Mouse (Mus musculus) myocyte (in vitro differentiated cells): ENCODE measurements at regions not wholly inside any gene's neighbourhood (a gene's known extent, or its start where the extent isn't known, plus 50 kb on each side); places are given as distances from the start of the nearest gene placed in this dataset.

Source experiments
- H3K27me3 ChIP-seq: one replicate; pipeline ENCODE4 v1.6.1; 2011; ENCODE audit not compliant: control insufficient read depth, insufficient read depth, insufficient read length
- H3K36me3 ChIP-seq: one replicate; pipeline ENCODE4 v1.6.1; 2011; ENCODE audit not compliant: control insufficient read depth, insufficient read depth
- H3K4me2 ChIP-seq: one replicate; pipeline ENCODE4 v1.6.1; 2011; ENCODE audit warnings: low read depth, control low read depth
- H3K4me3 ChIP-seq: one replicate; pipeline ENCODE4 v1.5.1; 2011; ENCODE audit warnings: mild to moderate bottlenecking, control low read depth, moderate library complexity
- H3K79me2 ChIP-seq: one replicate; pipeline ENCODE4 v1.6.1; 2011; ENCODE audit not compliant: control insufficient read depth, insufficient read depth
- H3ac ChIP-seq: one replicate; pipeline ENCODE4 v1.6.1; 2011; ENCODE audit not compliant: control insufficient read depth, insufficient read length
- CEBPB ChIP-seq: IDR thresholded peaks from 2 replicates; pipeline ENCODE4 v1.6.1; 2011; ENCODE audit warnings: mild to moderate bottlenecking, moderate library complexity; ENCODE audit not compliant: poor library complexity, insufficient read depth, severe bottlenecking
- E2F4 ChIP-seq: IDR thresholded peaks from one replicate; pipeline ENCODE4 v1.6.1; 2011; ENCODE audit warnings: mild to moderate bottlenecking, control low read depth, moderate library complexity; ENCODE audit not compliant: insufficient read depth
- MAX ChIP-seq: IDR thresholded peaks from one replicate; pipeline ENCODE4 v1.6.1; 2011; ENCODE audit warnings: low read depth, mild to moderate bottlenecking, control low read depth
- MYOD1 ChIP-seq, 3 experiments: IDR thresholded peaks; one replicate each; pipeline ENCODE4 v1.6.1; 2011; ENCODE audit warnings: control low read depth in 2 of 3, low read depth in 2 of 3, mild to moderate bottlenecking in 2 of 3, moderate library complexity in 1 of 3; ENCODE audit not compliant: insufficient read length in 2 of 3, control insufficient read depth in 1 of 3
- MYOG ChIP-seq, 3 experiments: IDR thresholded peaks; one replicate each; pipeline ENCODE4 v1.6.1; 2011; ENCODE audit warnings: control low read depth in 2 of 3, low read depth in 2 of 3, mild to moderate bottlenecking in 2 of 3; ENCODE audit not compliant: insufficient read length in 2 of 3, control insufficient read depth in 1 of 3, insufficient read depth in 1 of 3
- POLR2A ChIP-seq: IDR thresholded peaks from one replicate; pipeline ENCODE4 v1.6.1; 2011; ENCODE audit warnings: low read depth, mild to moderate bottlenecking, control low read depth, moderate library complexity; ENCODE audit not compliant: insufficient read length
- POLR2AphosphoS2 ChIP-seq: IDR thresholded peaks from one replicate; pipeline ENCODE4 v1.6.1; 2011; ENCODE audit warnings: low read depth, control low read depth; ENCODE audit not compliant: insufficient read length
- REST ChIP-seq: IDR thresholded peaks from one replicate; pipeline ENCODE4 v1.6.1; 2011; ENCODE audit warnings: mild to moderate bottlenecking, control low read depth, moderate library complexity; ENCODE audit not compliant: insufficient read depth, insufficient read length
- SRF ChIP-seq: IDR thresholded peaks from one replicate; pipeline ENCODE4 v1.6.1; 2011; ENCODE audit warnings: low read depth; ENCODE audit not compliant: control insufficient read depth, insufficient read length
- TCF12 ChIP-seq: IDR thresholded peaks from one replicate; pipeline ENCODE4 v1.6.1; 2011; ENCODE audit warnings: mild to moderate bottlenecking, control low read depth; ENCODE audit not compliant: poor library complexity, insufficient read depth, severe bottlenecking
- TCF3 ChIP-seq: IDR thresholded peaks from one replicate; pipeline ENCODE4 v1.6.1; 2011; ENCODE audit warnings: low read depth, control low read depth; ENCODE audit not compliant: insufficient read length
- USF1 ChIP-seq: IDR thresholded peaks from one replicate; pipeline ENCODE4 v1.6.1; 2011; ENCODE audit warnings: low read depth, mild to moderate bottlenecking, control low read depth, moderate library complexity

DNA sequence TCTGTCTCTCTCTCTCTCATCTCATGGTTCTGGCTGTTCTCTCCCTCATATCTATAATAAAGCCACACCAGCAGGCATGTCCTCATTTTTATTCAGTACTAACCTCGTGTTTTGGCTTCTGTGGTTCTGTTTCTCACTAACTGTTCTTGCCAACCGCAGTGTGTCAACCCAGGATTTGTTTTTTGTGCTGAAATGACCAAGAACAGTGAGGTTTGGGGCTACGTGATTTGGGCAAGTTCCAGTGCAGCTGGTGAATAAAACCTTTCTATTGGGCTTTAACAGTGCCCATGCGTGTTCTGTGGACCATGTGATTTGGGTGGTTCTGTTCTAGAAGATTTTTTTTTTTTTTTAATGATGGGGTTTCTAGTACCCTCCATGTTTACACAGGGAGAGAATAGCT lies 93.0 kb upstream of the Fam174b start:
- Histone ChIP-seq H3K4me2 (peak overlapping the region; percentile 18), H3ac (no peak overlapping the region), H3K79me2 (no peaks in the 10 kb centered on the region), H3K36me3 (no peaks in the 10 kb centered on the region), H3K4me3 (no peak overlapping the region), H3K27me3 (no peaks in the 10 kb centered on the region)
- no peak for TF ChIP-seq MYOD1 (IDR thresholded peaks at IDR 0.05; ENCODE audit: control insufficient read depth in 1 of 3, insufficient read length in 2 of 3, low read depth in 2 of 3)
- TF ChIP-seq TCF12: no peak
- TF ChIP-seq E2F4: no peak
- TF ChIP-seq MYOG (IDR thresholded peaks at IDR 0.05; ENCODE audit: control insufficient read depth in 1 of 3, insufficient read depth in 1 of 3, insufficient read length in 2 of 3, low read depth in 2 of 3): no peak
- no peak for TF ChIP-seq SRF
- no peak for TF ChIP-seq REST
- no peak for TF ChIP-seq POLR2A
- TF ChIP-seq MAX: no peak
- no peak for TF ChIP-seq TCF3
- TF ChIP-seq POLR2AphosphoS2: no peak
- TF ChIP-seq USF1: no peak
- no peak for TF ChIP-seq CEBPB

GRCm38 (mm10) chr7:73646711-73647110 lies 93.4 kb upstream of the Fam174b start:
- Histone ChIP-seq H3K4me2 (no peak overlapping the region), H3K4me3 (no peak overlapping the region), H3K27me3 (no peaks in the 10 kb centered on the region), H3K79me2 (no peaks in the 10 kb centered on the region), H3K36me3 (no peaks in the 10 kb centered on the region), H3ac (no peak overlapping the region)
- TF ChIP-seq E2F4: no peak

DNA sequence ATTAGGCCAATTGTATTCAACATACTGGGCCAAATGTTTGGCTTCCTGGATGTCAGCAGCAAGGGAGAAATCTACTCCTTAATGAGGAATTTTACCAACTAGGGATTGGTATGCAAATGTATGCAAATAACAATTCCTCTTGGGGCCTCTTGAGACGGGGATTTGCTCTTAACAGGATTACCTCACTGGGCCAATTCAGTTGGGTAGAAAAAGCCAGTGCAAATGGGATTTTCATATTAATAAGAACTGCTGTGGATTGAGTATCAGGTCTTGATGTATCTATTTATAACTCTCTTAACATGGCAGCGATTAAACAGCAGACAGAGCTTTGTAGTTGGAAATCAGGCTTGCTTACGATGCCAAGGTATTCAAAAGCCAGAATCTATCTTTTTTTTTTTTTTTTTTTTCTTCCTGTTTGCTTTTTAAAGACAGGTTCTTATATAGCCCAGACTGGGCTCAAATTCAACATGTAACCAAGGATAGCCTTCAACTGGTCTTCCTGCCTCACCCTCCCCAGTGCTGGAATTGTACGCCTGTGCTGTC lies 95.7 kb upstream of the Fam174b start:
- H3K4me3 ChIP-seq: no peak overlapping the region
- H3ac ChIP-seq: no peak overlapping the region
- TF ChIP-seq MYOG (IDR thresholded peaks at IDR 0.05; ENCODE audit: control insufficient read depth in 1 of 3, insufficient read depth in 1 of 3, insufficient read length in 2 of 3, low read depth in 2 of 3) (no peak), POLR2A (no peak), POLR2AphosphoS2 (no peak)
- no peaks in the 10 kb centered on the region for H3K79me2 ChIP-seq
- H3K27me3 ChIP-seq: no peaks in the 10 kb centered on the region
- H3K36me3 ChIP-seq: no peaks in the 10 kb centered on the region
- no peak overlapping the region for H3K4me2 ChIP-seq

- no peaks in the 10 kb centered on the region for H3K36me3 ChIP-seq
- H3ac ChIP-seq: no peak overlapping the region
- H3K4me2 ChIP-seq: no peak overlapping the region
- no peaks in the 10 kb centered on the region for H3K27me3 ChIP-seq
- no peak for TF ChIP-seq POLR2A
- no peak overlapping the region for H3K4me3 ChIP-seq
- H3K79me2 ChIP-seq: no peaks in the 10 kb centered on the region
Observed at GRCm38 (mm10) chr7:73643993-73644335, 96.1 kb upstream of the Fam174b start.

DNA sequence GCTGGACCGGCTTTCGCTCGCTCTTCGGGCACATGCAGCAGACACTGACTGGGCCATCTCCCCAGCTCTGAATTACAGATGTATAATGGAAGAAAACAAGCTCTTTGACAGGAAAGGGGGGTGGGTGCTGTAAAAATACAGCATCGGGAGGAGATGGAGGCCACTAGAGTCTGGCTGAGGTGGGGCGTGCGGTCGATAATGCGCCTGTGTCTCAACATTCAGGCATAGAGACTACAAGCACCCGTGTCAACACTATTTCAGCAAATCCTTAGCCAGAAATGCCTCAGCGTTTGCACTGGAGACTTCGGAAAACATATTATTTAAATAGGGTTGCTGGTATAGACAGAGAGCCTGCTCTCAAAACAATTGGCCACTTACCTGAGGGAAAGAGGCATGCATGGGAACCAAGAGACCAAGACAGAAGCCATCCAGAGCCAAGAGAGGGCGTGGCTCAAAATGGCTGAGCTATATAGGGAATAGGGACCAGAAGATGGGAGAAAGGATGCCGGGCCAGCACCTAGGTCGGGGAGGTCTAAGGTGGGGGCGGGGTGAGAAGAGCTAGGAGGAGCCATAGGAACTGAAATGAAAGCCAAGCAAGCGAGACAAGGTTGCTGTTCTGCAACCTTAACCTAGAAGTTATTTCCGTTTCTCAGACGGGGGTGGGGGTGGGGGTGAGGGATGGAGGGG lies 96.7 kb upstream of the Fam174b start:
- no peak for TF ChIP-seq MAX
- TF ChIP-seq POLR2A: no peak
- no peak for TF ChIP-seq E2F4
- TF ChIP-seq TCF12: no peak
- TF ChIP-seq USF1: no peak
- no peak for TF ChIP-seq TCF3
- TF ChIP-seq REST: no peak
- TF ChIP-seq SRF: no peak
- no peak for TF ChIP-seq POLR2AphosphoS2
- TF ChIP-seq CEBPB: no peak
- no peak for TF ChIP-seq MYOD1 (IDR thresholded peaks at IDR 0.05; ENCODE audit: control insufficient read depth in 1 of 3, insufficient read length in 2 of 3, low read depth in 2 of 3)
- TF ChIP-seq MYOG (IDR thresholded peaks at IDR 0.05; ENCODE audit: control insufficient read depth in 1 of 3, insufficient read depth in 1 of 3, insufficient read length in 2 of 3, low read depth in 2 of 3): no peak
- no peak overlapping the region for H3ac ChIP-seq
- no peaks in the 10 kb centered on the region for H3K36me3 ChIP-seq
- H3K79me2 ChIP-seq: no peaks in the 10 kb centered on the region
- no peak overlapping the region for H3K4me3 ChIP-seq
- no peak overlapping the region for H3K4me2 ChIP-seq
- no peaks in the 10 kb centered on the region for H3K27me3 ChIP-seq
